Mouse (Mus musculus): Measurements from ENCODE around the gene Alk. TPM values are rescaled to one million over a fixed set of nuclear protein-coding genes. Genes with fewer than 3 reads are reported as not detected.

Alk gene
- total and polyA plus RNA-seq, 3 experiments, result not detected

GRCm38 (mm10) chr17:72580142-72580541 lies 24.3 kb downstream of the Alk start:
- Histone ChIP-seq H3K27ac (ENCODE audit: control insufficient read depth, low read depth, low read length) (no peak overlapping the region), H3K79me2 (ENCODE audit: control insufficient read depth, insufficient read depth, low read length, poor library complexity) (no peaks in the 10 kb centered on the region), H3K36me3 (ENCODE audit: control insufficient read depth in 1 of 2, insufficient read depth in 2 of 2, low read length in 2 of 2) (no peaks in the 10 kb centered on the region), H3K9ac (ENCODE audit: control insufficient read depth, low read depth, low read length, poor library complexity, severe bottlenecking) (no peak overlapping the region), H3K27me3 (ENCODE audit: control insufficient read depth in 1 of 2, insufficient read depth in 2 of 2, low read length in 2 of 2) (no peaks in the 10 kb centered on the region), H3K9me3 (replicated peaks; ENCODE audit: insufficient read depth, low read length) (no peaks in the 10 kb centered on the region), H3K4me1 (ENCODE audit: control insufficient read depth in 1 of 2, insufficient read depth in 2 of 2, low read length in 2 of 2) (no peaks in the 10 kb centered on the region), H3K4me3 (ENCODE audit: control insufficient read depth in 1 of 2, insufficient read depth in 1 of 2, low read depth in 2 of 2, low read length in 2 of 2) (no peak overlapping the region)
- TF ChIP-seq MXI1 (IDR thresholded peaks at IDR 0.05; ENCODE audit: low read depth, low read length) (no peak), TCF12 (IDR thresholded peaks at IDR 0.05; ENCODE audit: low read depth, low read length) (no peak), ZKSCAN1 (IDR thresholded peaks at IDR 0.05; ENCODE audit: low read depth, low read length) (no peak), HCFC1 (IDR thresholded peaks at IDR 0.05; ENCODE audit: low read depth, low read length) (no peak), USF2 (IDR thresholded peaks at IDR 0.05; ENCODE audit: borderline replicate concordance in 1 of 2, insufficient read depth in 1 of 2, low read depth in 1 of 2, low read length in 2 of 2) (no peak), MYC (IDR thresholded peaks at IDR 0.05; ENCODE audit: low read depth, low read length) (no peak), MAZ (IDR thresholded peaks at IDR 0.05; ENCODE audit: low read depth, low read length) (no peak)
- no peak for DNase-seq (ENCODE audit: low read depth, low spot score)

GRCm38 (mm10) chr17:72579321-72579720 lies 25.1 kb downstream of the Alk start:
- no peak overlapping the region for H3K9ac ChIP-seq (ENCODE audit: control insufficient read depth, low read depth, low read length, poor library complexity, severe bottlenecking)
- H3K36me3 ChIP-seq (ENCODE audit: control insufficient read depth in 1 of 2, insufficient read depth in 2 of 2, low read length in 2 of 2), result no peaks in the 10 kb centered on the region
- no peaks in the 10 kb centered on the region for H3K27me3 ChIP-seq (ENCODE audit: control insufficient read depth in 1 of 2, insufficient read depth in 2 of 2, low read length in 2 of 2)
- no peak overlapping the region for H3K27ac ChIP-seq (ENCODE audit: control insufficient read depth, low read depth, low read length)
- H3K4me1 ChIP-seq (ENCODE audit: control insufficient read depth in 1 of 2, insufficient read depth in 2 of 2, low read length in 2 of 2), result no peaks in the 10 kb centered on the region
- H3K9me3 ChIP-seq (replicated peaks; ENCODE audit: insufficient read depth, low read length), result no peaks in the 10 kb centered on the region
- H3K4me3 ChIP-seq (ENCODE audit: control insufficient read depth in 1 of 2, insufficient read depth in 1 of 2, low read depth in 2 of 2, low read length in 2 of 2), result no peak overlapping the region
- TF ChIP-seq CTCF (IDR thresholded peaks at IDR 0.05 in 2 of 3, conservative IDR thresholded peaks at IDR 0.05 in 1 of 3; ENCODE audit: control insufficient read depth in 1 of 3, insufficient read depth in 1 of 3, low read depth in 2 of 3, low read length in 3 of 3, poor library complexity in 1 of 3, severe bottlenecking in 1 of 3) (no peak), TBP (IDR thresholded peaks at IDR 0.05; ENCODE audit: low read depth, low read length) (no peak), MXI1 (IDR thresholded peaks at IDR 0.05; ENCODE audit: low read depth, low read length) (no peak), JUND (IDR thresholded peaks at IDR 0.05; ENCODE audit: low read depth, low read length) (no peak), ZNF384 (IDR thresholded peaks at IDR 0.05; ENCODE audit: low read depth, low read length) (no peak), NELFE (IDR thresholded peaks at IDR 0.05; ENCODE audit: low read depth, low read length) (no peak), MYC (IDR thresholded peaks at IDR 0.05; ENCODE audit: low read depth, low read length) (no peak)
- H3K79me2 ChIP-seq (ENCODE audit: control insufficient read depth, insufficient read depth, low read length, poor library complexity), result no peaks in the 10 kb centered on the region
- no peak for DNase-seq (ENCODE audit: low read depth, low spot score)

- H3K4me3 ChIP-seq (ENCODE audit: control insufficient read depth in 1 of 2, insufficient read depth in 1 of 2, low read depth in 2 of 2, low read length in 2 of 2), result no peak overlapping the region
- no peaks in the 10 kb centered on the region for H3K79me2 ChIP-seq (ENCODE audit: control insufficient read depth, insufficient read depth, low read length, poor library complexity)
- DNase-seq (ENCODE audit: low read depth, low spot score), result no peak
- no peaks in the 10 kb centered on the region for H3K36me3 ChIP-seq (ENCODE audit: control insufficient read depth in 1 of 2, insufficient read depth in 2 of 2, low read length in 2 of 2)
- no peak overlapping the region for H3K9ac ChIP-seq (ENCODE audit: control insufficient read depth, low read depth, low read length, poor library complexity, severe bottlenecking)
- H3K9me3 ChIP-seq (replicated peaks; ENCODE audit: insufficient read depth, low read length), result no peaks in the 10 kb centered on the region
- no peaks in the 10 kb centered on the region for H3K27me3 ChIP-seq (ENCODE audit: control insufficient read depth in 1 of 2, insufficient read depth in 2 of 2, low read length in 2 of 2)
- no peak overlapping the region for H3K27ac ChIP-seq (ENCODE audit: control insufficient read depth, low read depth, low read length)
- H3K4me1 ChIP-seq (ENCODE audit: control insufficient read depth in 1 of 2, insufficient read depth in 2 of 2, low read length in 2 of 2), result no peaks in the 10 kb centered on the region
- TF ChIP-seq KAT2A (conservative IDR thresholded peaks at IDR 0.05; ENCODE audit: low read depth, low read length) (no peak), TAL1 (IDR thresholded peaks at IDR 0.05; ENCODE audit: low read length) (no peak), UBTF (IDR thresholded peaks at IDR 0.05; ENCODE audit: borderline replicate concordance, insufficient read depth, low read depth, low read length) (no peak), ZC3H11A (IDR thresholded peaks at IDR 0.05; ENCODE audit: low read depth, low read length) (no peak), MYB (IDR thresholded peaks at IDR 0.05; ENCODE audit: low read depth, low read length) (no peak), POLR2AphosphoS5 (IDR thresholded peaks at IDR 0.05; ENCODE audit: borderline replicate concordance, low read depth, low read length) (no peak), ZKSCAN1 (IDR thresholded peaks at IDR 0.05; ENCODE audit: low read depth, low read length) (no peak), CTCF (IDR thresholded peaks at IDR 0.05 in 2 of 3, conservative IDR thresholded peaks at IDR 0.05 in 1 of 3; ENCODE audit: control insufficient read depth in 1 of 3, insufficient read depth in 1 of 3, low read depth in 2 of 3, low read length in 3 of 3, poor library complexity in 1 of 3, severe bottlenecking in 1 of 3) (no peak), MXI1 (IDR thresholded peaks at IDR 0.05; ENCODE audit: low read depth, low read length) (no peak), POLR2AphosphoS2 (IDR thresholded peaks at IDR 0.05; ENCODE audit: low read length) (no peak), JUND (IDR thresholded peaks at IDR 0.05; ENCODE audit: low read depth, low read length) (no peak), ETS1 (IDR thresholded peaks at IDR 0.05; ENCODE audit: low read depth, low read length) (no peak), EP300 (IDR thresholded peaks at IDR 0.05; ENCODE audit: low read depth in 1 of 2, low read length in 2 of 2) (no peak), MAZ (IDR thresholded peaks at IDR 0.05; ENCODE audit: low read depth, low read length) (no peak), ZNF384 (IDR thresholded peaks at IDR 0.05; ENCODE audit: low read depth, low read length) (no peak)
Measured at GRCm38 (mm10) chr17:72571379-72571778, 33.0 kb downstream of the Alk start.

Measured in MEL (cell line).